Mouse (Mus musculus) layer of hippocampus, postnatal 25 days (tissue): ENCODE results near the gene Cyp2c38. TPM values are rescaled to one million over a fixed set of nuclear protein-coding genes. Genes with fewer than 3 reads are reported as not detected.
"Not testable (repeated sequence)": the region's sequence is repeated elsewhere in the genome, so short reads cannot be mapped to it uniquely, and the experiment has no call there.

ENCODE experiments used
- DNase-seq, 2 experiments: peaks; one replicate each; pipeline ENCODE4 v3.0.0; 2022; ENCODE audit warnings: mixed read lengths in 2 of 2, low spot score in 1 of 2; ENCODE audit errors: extremely low spot score in 1 of 2
- total RNA-seq, 2 experiments: library from RNA; stranded (reverse); gene quantifications; 2 replicates each; pipeline ENCODE4 v1.2.3; 2021

The Cyp2c38 gene
- total RNA-seq = not detected

GRCm38 (mm10) chr19:39462941-39463340 is at the start of gene Cyp2c38:
Gene Cyp2c38 (minus strand): TSS chr19:39463075.
- no peak for DNase-seq

- DNase-seq = no peak
Observed at GRCm38 (mm10) chr19:39510534-39510933, 47.7 kb upstream of the Cyp2c38 start, which contains the start of gene Cyp2c39. Gene Cyp2c39 (plus strand): TSS chr19:39510862.

DNA sequence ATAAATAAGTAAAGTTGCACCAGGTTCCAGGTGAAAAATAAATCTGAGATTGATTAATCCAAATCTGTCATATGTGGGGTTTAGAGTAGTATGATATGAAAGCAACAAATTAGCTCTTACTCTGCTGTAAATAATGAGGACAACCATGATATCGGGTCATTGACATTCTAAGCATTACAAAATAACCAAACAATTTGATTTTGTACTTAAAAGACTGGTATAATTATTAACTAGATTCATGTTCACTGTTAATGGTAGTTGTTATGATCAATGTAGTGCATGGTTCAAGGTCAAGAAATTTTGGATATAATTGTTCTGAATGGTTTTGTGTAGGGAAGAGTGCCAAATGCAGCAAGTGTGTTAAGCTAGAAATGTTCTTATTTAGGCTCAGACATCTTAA is 46.7 kb upstream of the Cyp2c38 start:
- DNase-seq = no peak

DNA sequence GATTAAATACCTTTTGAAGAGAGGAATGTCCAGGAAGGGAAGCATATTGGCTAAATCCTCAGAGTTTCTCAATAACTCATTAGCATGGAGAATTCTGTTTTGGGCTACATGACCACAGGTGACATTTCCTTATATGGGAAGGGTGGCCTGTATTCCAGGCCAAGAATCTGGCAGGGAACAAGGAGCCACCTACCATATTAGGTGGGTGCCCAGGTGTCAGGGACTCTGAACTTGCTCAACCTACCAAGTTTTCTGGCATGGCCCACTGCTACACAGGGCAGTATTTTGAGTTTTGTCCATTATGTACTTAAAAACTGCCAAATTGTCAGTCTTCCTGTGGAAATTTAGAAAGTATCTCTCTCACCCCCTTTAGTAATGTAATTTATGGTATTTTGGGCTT is 43.5 kb upstream of the Cyp2c38 start:
- no peak for DNase-seq

- not testable (repeated sequence) for DNase-seq
Observed at GRCm38 (mm10) chr19:39483961-39484360, 21.1 kb upstream of the Cyp2c38 start.

DNA sequence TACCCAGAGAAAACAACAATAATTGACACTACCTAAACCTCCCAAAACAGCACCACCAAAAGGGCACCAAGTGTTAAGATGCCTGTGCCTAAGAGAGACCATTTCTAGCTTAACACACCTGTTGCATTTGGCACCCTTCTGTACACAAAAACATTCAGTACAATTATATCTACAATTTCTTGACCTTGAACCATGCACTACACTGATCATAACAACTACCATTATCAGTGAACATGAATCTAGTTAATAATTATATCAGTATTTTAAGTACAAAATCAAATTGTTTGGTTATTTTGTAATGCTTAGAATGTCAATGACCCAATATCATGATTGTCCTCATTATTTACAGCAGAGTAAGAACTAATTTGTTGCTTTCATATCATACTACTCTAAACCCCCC is 1.0 kb upstream of the Cyp2c38 start:
- no peak for DNase-seq

Other genes with a start within 250 kb of the Cyp2c38 start
- gene Cyp2c29, start 193.7 kb downstream of the Cyp2c38 start, total RNA-seq = not detected
- gene Cyp2c39, start 47.8 kb upstream of the Cyp2c38 start, total RNA-seq = not detected
- not detected for gene Cyp2c67, start 186.0 kb upstream of the Cyp2c38 start, total RNA-seq